Mouse (Mus musculus) heart, adult 18-20 months (tissue): Measurements from ENCODE around the gene Wfdc3. TPM values are rescaled to one million over a fixed set of nuclear protein-coding genes. Genes with fewer than 3 reads are reported as not detected.

Experiments used
- DNase-seq, 2 experiments: peaks; one replicate each; pipeline ENCODE4 v3.0.0; 2021 to 2022; ENCODE audit warnings: mixed read lengths in 1 of 2
- long read RNA-seq, 2 experiments: library from polyadenylated mRNA; stranded (forward); transcript quantifications; one replicate each; pipeline ENCODE4 v2.0.0; 2021
- total RNA-seq, 2 experiments: library from RNA; stranded (reverse); gene quantifications; 2 replicates each; pipeline ENCODE4 v1.2.3; 2021

Gene Wfdc3
- under 1 TPM; 0.25 to 0.62 TPM for total RNA-seq
- long read RNA-seq, experiment 1, partial matches to known transcripts: 1 of 2 reads
- long read RNA-seq, experiment 1, other reads (novel, unspliced or antisense): 1 of 2 reads
- long read RNA-seq, experiment 2: 0 reads

DNA sequence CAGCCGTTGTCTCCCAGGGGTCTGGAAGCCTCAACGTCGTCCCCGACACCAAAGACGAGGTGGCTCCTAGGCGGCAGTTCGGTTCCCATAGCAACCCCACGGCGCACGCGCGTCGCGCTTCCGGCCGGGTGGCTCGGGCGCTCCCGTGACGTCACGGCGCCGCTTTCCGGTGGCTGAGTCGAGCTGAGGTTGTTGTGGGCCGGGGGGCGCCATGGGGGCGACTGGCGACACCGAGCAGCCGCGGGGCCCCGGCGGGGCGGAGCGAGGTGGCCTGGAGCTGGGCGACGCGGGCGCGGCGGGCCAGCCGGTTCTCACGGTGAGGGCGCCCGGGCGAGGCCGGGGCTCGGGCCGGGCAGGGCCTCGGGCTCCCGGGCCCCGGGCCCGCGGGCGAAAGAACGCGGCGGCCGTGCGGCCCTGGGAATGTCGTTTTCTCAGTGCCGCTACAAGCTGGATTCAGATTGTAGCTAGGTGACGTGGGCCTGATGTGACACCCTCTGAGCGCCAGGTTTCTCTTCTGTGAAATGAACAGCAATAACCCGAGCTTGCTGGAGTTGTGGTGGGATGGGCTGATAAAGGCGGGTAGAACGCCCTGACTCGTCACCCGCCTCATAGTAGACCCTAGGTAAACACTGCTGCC, at the start of gene Wfdc3, which contains the start of gene Dnttip1:
Gene Wfdc3, minus strand, starts transcription at position 89 of the 637 bp plus-strand sequence.
Gene Dnttip1, plus strand, starts transcription at position 141 of the 637 bp plus-strand sequence.
- DNase-seq: peak; percentile 95 to 97

DNA sequence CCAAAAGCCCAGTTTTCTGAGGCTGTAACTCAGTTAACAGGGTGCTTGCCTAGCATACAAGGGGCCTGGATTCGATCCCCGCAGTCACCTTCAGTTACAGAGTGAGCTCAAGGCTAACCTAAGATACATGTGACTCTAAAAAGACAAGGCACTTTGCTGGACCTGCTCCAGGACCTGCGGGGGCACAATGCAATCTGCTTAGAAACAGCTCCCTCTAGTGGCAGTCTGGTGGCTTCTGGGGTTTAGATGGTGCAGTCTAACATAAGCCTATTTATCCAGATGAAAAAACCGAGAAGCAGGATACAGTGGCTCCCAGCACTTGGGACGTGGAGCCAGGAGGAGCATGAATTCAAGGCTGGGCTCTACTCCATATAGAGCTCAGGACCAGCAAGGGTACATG, 48.6 kb upstream of the Wfdc3 start:
- DNase-seq: peak; percentile 84 to 91

DNA sequence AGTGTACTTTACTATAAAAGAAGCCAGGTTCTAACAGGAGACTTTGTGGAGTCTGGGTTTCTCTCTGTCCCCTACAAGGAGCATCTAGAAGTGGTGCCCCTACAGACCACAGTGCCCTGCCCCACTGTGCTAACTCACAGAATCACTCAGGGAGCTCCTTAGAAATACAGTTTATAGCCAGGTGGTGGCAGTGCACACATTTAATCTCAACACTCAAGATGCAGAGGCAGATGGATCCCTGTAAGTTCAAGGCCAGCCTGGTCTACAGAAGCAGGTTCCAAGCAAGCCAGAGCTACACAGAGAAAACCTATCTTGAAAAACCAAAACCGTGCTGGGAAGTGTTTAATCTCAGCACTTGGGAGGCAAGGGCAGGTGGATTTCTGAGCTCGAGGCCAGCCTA, 48.0 kb upstream of the Wfdc3 start:
- peak in 1 of 2 experiments; percentile 29 for DNase-seq

DNA sequence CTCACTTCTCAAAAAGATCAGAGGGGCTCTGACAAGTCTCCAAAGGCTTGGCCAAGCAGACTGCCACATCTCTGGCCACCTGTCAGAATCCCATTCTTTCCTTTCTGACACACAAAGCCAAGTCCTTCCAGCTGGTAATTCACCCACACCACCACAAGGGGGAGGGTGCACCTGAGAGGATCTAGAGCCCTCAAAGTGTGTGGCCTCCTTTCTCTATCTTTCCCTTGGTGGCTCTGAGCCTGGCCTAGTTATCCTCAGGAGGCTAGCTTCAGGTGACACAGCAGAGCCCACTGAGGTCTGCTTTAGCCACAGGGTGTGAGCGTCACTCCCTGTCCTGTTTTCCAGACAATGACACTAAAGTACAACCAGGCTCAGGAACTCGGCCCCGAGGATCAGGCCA, 47.5 kb upstream of the Wfdc3 start:
- peak; percentile 51 to 71 for DNase-seq

DNA sequence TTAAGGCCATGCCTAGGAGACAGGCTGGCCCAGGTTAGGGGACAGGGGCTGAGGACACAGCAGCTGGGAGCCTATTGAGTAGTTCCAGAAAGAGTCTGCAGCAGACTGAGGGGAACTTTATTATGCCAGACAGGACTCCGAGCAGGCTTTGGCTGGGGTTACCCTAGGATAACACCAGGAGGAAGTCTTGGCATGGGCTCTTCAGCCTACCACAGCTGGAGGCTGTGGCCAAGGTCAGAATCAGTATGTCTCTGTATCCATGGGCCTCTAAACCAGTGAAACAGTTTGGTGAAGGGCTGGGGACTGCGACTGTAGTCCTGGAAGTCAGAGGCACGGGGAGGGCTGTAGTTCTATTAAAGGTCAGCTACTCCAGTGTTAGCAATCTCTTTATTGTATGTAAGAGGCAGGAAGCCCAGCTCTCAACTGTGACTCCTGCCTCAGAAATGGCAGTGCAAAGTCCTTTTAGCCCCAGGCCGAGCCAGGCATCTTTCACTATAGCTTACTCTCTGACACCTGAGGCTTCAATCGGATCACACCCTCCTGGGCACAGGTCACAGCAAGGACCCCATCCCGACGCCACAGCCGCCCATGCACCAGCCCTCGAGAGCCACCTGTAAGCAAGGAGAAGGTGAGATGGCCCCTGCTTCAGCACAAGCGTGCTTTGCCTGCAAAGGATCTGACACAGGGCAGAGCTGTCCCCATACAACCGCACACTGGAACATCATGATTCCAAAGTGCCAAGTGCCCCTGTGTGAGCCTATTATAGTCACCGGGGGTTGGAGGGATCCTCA, 46.9 kb upstream of the Wfdc3 start:
- DNase-seq: no peak

DNA sequence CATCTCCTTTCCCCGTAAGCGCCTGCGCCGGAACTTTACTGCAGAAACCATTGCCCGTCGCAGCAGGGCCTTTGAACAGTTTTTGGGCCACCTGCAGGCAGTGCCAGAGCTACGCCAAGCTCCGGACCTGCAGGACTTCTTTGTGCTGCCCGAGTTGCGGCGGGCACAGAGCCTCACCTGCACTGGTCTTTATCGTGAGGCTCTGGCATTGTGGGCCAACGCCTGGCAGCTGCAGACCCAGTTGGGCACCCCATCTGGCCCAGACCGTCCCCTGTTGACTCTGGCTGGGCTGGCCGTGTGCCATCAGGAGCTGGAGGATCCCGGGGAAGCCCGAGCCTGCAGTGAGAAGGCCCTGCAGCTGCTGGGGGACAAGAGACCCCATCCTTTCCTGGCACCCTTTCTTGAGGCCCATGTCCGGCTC, 46.1 kb upstream of the Wfdc3 start:
- DNase-seq: no peak

DNA sequence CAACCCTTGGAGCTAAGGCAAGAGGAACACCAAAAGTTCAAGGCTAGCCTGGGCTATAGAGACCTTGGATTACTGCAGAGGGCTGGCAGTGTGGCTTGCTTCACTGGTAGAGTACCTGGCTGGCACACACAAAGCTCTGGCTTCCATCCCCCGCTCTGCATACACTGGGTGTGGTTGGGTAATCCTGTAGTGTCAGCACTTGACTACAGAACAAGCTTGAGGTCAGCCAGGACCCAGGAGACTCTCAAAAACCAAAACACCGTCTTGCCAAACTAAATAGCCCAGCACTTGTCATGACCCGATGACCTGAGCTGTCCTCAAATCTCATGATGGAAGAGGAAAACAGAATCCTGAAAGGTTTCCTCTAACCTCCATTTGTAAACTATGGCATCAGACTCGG, 44.7 kb upstream of the Wfdc3 start:
- peak; percentile 29 to 33 for DNase-seq

DNA sequence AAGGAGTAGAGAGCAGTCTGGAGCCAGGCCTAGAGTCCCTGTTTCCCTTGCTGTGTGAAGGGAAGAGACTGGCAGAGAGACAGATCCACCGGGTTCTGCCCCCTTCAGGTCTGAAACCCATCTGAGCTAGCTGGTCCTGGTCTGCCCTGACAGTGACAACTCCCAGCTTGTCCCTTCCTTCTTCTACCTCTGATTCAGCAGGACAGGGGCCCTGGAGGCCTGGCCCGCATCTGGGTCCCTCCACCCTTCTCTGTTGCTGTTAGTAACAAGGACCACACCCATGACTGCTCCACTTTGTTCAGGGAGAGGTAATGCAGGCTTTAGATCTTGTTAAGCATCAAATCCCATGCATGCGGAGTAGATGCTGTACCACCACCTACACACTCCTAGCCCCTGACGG, 42.7 kb upstream of the Wfdc3 start:
- peak in 1 of 2 experiments; percentile 26 for DNase-seq

DNA sequence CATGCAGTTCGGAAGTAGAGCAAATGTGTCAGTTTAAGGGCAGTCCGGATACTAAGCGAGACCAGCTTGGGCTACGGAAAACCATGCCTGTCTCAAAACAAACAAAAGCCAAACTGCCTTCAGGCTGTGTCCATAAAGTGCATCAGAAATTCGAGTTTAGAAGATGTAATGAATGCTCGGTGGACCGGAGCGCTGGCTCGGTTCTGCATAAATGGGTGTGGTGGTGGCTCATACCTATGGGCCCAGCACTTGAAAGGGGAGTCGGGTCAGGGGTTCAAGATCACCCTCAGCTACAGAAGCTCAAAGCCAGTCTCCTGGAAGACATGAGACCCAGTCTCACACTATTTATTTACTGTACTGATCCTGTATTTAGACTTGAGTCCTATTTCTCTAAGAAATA, 42.0 kb upstream of the Wfdc3 start:
- DNase-seq: no peak

DNA sequence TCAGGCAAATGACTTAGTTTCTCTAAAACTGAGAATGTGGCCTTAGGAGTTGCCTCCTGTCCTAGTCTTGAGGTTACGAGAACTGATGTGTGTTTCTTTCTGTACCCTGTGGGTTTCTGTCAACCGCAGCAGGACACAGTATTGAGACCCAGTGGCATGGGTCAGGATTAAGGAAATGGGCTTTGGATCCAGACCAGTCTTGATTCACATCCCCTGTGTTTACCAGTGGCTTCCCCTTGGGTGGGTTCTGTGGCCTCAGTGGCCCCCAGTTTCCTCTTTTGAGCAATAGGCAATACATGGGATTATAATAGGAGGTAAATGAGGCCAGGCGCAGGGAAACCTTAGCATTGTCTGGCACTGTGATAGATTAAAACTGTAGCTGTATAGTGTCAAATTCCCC, 41.3 kb upstream of the Wfdc3 start:
- DNase-seq: peak in 1 of 2 experiments; percentile 36

DNA sequence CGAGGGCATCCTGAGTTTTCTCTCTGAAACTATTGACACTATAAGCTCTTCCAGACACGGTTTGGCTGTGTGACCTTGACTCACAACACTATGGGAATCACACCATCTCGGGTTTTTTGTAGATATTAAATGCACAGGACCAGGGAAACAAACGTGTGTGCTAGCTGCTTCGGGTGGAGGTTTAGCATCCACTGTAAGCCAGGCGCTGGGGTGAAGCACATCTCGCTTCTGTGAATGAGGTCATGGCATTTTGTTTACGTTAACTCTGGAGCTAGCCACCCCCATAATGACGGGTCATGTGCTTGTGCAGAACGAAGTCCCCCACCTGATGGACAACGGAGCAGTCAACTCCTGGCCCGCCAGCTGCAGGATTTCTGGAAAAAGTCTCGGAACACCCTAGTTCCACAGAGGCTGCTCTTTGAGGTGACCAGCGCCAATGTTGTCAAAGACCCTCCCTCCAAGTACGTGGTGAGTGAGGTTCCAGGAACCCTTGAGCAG, 40.7 kb upstream of the Wfdc3 start:
- DNase-seq: no peak

DNA sequence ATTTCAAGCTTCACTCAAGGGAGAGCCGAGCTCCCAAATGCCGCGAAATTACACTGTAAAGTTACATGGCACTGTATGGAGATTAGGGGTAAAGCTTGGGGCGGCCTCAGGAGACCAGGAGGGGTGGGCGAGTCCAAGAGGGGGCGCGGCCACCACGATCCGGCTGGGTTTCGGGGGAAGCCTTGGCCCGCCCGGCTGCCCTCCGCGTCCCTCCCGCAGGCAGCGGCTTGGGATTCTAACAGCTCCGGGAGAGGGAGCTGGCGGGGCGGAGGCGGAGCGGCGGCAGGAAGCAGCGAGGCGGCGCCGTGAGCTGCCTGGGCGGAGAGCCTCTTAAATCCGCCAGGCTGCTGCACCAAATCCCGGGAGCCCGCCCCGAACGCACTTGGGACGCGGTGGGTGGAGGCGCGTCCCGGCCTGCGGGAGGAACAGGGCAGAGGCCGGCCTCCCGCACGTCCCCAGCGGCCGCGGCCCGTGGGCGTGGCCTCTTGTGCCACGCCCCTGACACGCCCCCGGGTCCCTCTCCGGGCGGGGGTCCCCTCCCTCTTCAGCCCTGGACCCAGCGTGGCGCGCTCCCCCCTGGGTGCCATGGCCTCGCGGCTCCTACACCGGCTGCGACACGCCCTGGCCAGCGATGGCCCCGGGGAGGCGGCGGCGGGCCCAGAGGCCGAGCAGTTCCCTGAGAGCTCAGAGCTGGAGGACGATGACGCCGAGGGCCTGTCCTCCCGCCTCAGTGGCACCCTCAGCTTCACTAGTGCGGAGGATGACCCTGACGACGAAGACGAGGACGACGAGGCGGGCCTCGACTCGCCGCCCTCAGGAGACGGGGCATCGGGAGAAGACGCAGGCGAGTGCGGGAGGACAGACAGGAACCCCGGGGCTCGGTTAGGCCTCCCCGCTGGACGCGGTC, 40.0 kb upstream of the Wfdc3 start, which contains the start of gene Snx21:
Gene Snx21, plus strand, starts transcription at position 343 of the 907 bp plus-strand sequence.
- peak; percentile 91 to 97 for DNase-seq

DNA sequence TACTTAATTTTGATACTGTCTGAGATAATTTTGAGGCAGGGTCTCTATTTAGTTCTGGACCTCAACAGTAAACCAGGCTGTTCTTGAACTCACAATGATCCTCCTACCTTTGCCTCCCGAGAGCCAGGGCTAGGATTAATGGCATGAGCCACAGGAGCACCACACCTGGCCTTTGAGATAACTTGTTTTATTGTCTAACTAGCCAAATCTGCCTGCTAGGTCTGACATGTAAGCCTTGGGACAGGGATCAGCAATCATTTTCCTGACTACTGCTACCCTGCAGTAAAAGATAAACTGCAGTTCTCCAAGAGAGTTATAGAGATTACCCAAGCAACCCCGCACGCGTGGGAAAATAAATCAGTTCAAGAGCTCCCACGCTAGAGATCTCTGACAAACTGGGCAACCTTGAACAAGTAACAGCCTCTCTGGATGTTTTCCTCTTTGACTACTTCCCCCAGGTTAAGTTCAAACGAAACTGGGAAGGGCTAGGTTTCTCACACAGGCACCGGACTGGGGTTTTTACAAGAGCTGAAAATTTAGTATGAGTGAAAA, 39.2 kb upstream of the Wfdc3 start:
- DNase-seq: no peak

DNA sequence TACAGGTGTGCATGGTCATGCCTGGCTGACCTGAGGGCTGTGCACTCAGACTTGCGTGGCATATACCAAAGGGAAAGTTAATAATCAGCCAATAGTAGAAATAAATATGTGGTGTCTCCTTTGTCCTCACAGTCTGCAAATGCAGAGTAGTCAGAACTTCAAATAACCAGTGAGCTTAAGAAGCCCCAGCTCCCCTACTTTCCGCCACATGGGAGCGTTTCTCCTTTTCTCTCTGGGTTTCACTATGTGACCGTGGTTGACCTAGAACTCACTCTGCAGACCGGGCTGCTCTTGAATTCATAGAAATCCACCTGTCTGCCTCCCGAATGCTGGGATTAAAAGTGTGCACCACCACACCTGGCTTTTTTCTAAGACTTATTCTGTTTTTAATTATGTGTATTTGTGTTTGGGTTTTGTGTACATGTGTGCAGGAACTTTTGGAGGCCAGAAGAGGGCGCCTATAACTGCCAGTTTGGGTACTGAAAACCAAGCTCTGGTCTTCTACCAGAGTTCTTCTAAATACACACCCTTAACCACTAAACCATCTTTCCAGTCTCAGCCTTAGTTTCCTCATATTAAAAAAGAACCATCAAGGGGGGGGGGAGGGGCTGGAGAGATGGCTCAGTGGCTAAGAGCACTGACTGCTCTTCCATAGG, 38.3 kb upstream of the Wfdc3 start:
- DNase-seq: no peak

DNA sequence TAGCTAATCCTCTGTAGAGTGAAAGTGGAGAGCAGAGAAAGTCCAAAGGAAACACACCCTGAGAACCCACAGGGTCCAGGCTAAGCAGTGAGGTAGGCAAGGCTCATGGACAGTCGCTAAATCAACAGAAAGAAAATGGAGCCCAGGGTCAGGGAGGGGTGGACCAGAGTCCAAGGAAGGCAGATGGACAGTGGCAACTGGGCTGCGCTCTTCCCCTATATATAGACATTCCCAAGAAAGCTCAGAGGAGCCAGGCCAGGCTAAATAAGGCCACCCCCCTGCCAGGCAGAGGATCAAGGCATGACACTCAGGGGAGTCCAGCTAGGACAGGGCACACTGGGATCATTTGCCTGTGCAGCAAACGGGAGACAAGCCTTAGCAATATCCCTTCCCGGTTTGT, 36.1 kb upstream of the Wfdc3 start:
- no peak for DNase-seq

DNA sequence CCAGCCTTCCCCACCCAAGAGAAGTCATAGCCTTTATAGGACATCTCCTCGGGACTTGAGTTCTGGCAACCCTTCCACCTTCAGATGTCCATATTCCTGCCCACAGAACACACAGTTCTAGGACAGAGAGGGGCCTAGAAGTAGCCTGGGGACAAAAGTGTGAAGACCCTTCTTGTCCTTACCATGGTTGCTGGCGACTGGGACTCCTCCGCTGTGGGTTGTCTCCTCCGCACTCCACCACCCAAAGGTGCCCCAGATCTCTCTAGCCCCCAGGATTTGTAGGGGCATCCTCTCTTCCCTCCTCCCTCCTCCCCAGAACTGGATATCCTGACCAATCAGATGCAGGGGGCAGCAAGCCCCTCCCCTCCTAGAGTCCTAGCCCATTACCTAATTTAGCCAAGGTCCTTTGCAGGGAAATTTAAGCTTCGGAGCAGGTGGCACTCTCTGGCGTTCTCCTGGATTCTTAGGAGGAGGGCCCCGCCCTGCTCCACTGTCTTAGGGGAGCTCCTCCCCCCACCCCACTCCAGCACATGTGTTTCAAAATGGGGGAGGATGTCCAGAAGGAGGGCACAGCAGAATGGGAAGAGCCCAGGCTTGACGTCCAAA, 33.9 kb upstream of the Wfdc3 start, which contains the start of gene Tnnc2:
Gene Tnnc2, minus strand, starts transcription at position 487 of the 606 bp plus-strand sequence.
- DNase-seq: no peak

DNA sequence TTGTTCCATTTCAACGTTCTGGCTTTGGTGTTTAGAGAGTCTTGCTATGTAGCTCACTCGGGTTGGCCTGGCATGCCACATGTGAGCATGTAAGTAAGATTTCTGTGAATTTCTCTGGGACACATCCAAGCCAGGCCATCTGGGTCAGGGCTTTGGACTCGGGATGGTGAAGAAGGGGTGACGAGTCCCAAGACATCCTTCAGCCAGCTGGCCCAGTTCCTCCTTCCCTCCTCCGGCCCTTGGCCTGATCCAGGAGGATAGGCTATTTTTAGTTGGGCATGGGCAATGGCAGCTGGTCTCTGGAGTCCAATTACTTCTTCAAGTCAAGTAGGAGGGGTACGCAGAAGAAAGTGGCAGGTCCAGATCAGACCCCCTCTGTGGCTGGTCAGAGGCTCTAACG, 33.1 kb upstream of the Wfdc3 start:
- no peak for DNase-seq

DNA sequence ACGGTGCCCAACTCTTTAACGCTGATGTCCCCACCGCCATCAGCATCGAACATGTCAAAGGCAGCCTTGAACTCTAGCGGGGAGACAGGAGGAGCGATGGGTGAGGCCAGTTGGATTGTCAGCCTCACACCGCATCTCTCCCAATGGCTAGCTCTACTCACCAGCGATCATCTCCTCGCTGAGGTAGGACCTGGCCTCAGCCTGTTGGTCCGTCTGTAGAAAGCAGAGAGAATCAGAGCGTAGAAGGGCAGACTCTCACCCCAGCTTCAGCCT, 32.2 kb upstream of the Wfdc3 start:
- no peak for DNase-seq

DNA sequence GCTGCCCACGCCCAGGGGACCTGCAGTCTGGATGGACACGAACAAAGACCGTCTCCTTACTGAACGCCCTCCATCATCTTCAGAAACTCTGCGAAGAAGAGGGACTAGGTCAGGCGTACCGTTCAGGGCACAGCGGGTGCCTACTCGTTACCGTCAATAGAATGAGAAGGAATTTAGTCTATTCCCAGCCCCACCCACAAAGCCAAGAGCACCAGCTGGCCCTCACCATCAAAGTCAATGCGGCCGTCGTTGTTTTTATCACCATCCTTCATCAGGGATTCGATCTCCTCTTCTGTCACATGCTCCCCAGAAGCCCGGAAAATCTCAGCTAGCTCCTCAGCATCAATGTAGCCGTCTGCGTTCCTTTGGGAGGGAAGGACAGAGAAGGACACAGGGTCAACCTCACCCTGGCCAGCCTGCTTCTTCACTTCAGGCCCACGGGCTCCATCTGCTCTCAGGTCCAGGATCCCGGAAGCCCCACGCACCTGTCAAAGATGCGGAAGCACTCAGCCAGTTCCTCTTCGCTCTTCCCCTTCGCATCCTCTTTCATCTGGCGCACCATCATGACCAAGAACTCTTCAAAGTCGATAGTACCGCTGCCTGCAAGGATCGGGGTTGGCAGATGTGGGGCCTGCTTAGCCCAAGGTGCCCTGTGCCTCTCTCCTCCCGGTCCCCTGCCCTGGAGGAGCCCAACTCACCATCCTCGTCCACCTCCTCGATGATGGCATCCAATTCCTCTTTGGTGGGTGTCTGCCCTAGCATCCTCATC, 31.7 kb upstream of the Wfdc3 start:
- no peak for DNase-seq

DNA sequence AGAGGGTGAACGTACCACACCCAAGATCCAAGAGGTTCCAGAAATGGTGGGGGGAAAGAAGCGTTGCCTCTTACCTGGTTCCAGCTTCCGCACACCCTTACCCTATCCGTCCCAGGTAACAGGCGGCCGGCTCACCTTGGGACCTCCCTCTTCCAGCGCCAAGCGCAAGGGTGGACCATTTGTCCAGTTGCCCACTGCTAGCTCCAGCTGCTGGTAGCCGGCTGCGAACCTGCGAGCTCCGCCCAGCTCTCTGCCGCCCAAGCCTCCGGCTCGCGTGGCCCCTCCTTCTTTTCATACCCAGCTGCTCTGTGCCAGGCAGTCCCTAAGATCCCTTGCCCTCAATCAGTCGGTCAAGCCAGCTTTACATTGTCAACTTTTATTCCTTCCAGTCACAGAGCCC, 31.1 kb upstream of the Wfdc3 start:
- DNase-seq: no peak
